Mouse (Mus musculus) retina, embryonic 14.5 days (tissue): ENCODE measurements at regions not wholly inside any gene's neighbourhood (a gene's known extent, or its start where the extent isn't known, plus 50 kb on each side); places are given as distances from the start of the nearest gene placed in this dataset.
"Not testable (repeated sequence)": the region's sequence is repeated elsewhere in the genome, so short reads cannot be mapped to it uniquely, and the experiment has no call there.

ENCODE experiments used
- DNase-seq: peaks from one replicate; pipeline ENCODE4 v3.0.0-alpha.2; 2015; ENCODE audit warnings: low spot score

GRCm38 (mm10) chrY:4150031-4150430 lies 378.6 kb downstream of the Gm3376 start:
- DNase-seq: peak; percentile 73

DNA sequence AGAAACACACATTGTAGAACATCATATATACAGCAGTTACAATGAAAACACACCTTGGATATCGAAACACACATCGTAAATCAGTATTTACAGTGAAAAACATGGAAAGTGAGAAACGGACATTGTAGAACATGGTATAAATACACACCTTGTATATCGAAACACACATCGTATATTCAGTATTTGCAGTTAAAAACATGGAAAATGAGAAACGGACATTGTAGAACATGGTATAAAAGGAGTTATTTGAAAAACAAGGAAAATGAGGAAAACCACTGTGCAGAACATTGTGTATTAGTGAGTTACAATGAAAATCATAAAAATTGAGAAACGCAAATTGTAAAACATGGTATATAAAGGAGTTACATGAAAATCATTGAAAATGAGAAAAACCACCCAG lies 379.2 kb downstream of the Gm3376 start:
- peak; percentile 62 for DNase-seq

DNA sequence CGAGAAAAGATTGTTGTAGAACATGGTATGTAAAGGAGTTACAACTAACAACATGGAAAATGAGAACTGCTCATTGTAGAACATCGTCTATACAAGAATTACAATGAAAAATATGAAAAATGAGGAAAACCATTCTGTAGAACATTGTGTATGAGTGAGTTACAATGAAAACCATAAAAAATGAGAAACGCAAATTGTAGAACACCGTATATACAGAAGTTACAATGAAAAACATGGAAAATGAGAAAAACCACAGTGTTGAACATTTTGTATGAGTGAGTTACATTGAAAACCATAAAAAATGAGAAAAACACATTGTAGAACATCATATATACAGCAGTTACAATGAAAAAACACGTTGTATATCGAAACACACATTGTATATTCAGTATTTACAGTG lies 381.5 kb downstream of the Gm3376 start:
- DNase-seq: not testable (repeated sequence)

- DNase-seq: no peak
These were observed 388.9 kb downstream of the Gm3376 start for GRCm38 (mm10) chrY:4160371-4160770.
